Mouse (Mus musculus): ENCODE data around the gene Setd6. TPM values are rescaled to one million over a fixed set of nuclear protein-coding genes. Genes with fewer than 3 reads are reported as not detected.
A peak's percentile ranks its signal among the peaks of the same experiment; 100 is the strongest.

Gene Setd6
- 21.0 and 26.3 TPM in 2 replicates for polyA plus RNA-seq (2016; fragmentation: Nextera tagmentation; extraction: Ambion mirVana)

DNA sequence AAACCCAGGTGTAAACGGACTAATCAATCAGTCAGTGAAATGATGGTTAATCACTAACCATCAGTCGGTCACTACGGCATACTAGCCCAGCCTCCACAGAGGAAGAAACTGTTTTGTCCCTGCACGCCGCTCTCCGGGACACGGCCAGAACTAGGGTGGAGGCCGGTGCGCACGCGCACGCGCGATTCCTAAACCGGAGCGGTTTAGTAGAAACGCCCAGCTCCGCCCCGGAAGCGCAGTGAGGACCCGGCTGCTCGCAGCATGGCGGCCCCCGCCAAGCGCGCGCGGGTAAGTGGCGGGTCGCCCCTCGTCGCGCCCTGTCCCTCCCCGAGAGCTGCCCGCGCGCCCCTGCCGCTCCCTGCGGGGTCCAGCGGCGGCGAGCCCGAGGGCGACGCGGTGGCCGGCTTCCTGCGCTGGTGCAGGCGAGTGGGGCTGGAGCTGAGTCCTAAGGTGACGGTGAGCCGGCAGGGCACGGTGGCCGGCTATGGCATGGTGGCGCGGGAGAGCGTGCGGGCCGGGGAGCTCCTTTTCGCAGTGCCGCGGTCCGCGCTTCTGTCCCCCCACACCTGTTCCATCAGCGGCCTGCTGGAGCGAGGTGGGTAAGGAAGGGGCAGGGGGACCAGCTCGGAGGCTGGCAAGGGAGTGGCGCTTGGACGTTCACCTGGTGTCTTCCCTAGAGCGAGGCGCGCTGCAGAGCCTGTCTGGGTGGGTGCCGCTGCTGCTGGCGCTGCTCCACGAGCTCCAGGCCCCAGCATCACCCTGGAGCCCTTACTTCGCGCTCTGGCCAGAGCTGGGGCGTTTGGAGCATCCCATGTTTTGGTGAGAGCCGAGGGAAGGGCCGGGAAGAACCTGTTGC is at the start of gene Setd6:
Gene Setd6, plus strand, starts transcription at position 206 of the 856 bp plus-strand sequence.
- Histone ChIP-seq H3K9ac (replicated peaks) (peak within 1 kb of the TSS; percentile 90), H3K27ac (replicated peaks) (peak within 1 kb of the TSS; percentile 70), H3K4me2 (replicated peaks) (peak within 1 kb of the TSS; percentile 80), H3K36me3 (peaks cover 41% of the 10 kb centered on the region), H3K9me3 (no peaks in the 10 kb centered on the region), H3K4me3 (peak within 1 kb of the TSS; percentile 92), H3K27me3 (no peaks in the 10 kb centered on the region), H3K4me1 (peaks cover 16% of the 10 kb centered on the region)
- peak; percentile 90 for ATAC-seq (ENCODE audit: low FRiP score, low read depth)
- under 1% methylated on average over 64 of the region's 79 CpGs for WGBS

DNA sequence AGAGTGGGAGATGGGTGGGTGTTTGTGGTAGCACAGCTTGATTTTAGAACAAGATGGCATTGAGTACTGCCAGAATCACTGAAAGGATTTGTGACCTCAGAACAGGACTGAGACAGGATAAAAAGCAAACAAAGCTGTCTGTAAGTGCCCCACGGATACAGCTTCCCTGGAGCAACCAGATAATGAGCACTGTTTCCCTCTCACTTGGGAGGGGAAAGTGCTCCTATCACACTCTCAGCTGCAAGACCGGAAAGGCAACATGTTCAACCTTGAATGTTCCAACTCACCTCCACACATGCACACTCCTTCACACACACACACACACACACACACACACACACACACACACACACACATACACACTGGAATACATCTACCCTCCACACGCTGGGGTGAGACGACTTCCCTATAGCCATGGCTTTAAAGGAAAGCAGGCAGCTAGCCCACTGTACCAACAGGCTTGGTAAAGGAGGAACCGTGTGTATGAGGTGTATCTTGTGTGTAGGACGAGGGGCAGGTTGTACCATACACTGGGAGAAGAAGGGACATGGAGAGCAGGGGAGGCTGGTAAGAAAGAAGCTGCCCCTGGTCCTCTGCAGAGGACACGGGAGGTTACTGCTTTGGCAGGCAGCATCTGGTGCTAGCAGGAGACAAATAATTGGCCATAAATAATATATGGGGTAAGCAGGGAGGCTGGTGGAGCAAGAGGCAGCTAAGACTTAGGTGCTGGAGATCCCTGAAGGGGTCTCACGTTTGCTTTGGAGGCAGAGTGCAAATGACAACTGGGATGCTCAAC is 47.3 kb upstream of the Setd6 start:
- Histone ChIP-seq H3K27ac (replicated peaks) (peak overlapping the region; percentile 63), H3K4me1 (no peaks in the 10 kb centered on the region), H3K4me3 (no peak overlapping the region), H3K9ac (replicated peaks) (no peak overlapping the region), H3K4me2 (replicated peaks) (no peak overlapping the region), H3K27me3 (peaks cover 7% of the 10 kb centered on the region), H3K9me3 (0 out of 2 replicates have a peak, but pooled peaks cover 3% of the 10 kb centered on the region), H3K36me3 (no peaks in the 10 kb centered on the region)
- 60% methylated on average over 8 of the region's 8 CpGs for WGBS
- peak; percentile 52 for ATAC-seq (ENCODE audit: low FRiP score, low read depth)

DNA sequence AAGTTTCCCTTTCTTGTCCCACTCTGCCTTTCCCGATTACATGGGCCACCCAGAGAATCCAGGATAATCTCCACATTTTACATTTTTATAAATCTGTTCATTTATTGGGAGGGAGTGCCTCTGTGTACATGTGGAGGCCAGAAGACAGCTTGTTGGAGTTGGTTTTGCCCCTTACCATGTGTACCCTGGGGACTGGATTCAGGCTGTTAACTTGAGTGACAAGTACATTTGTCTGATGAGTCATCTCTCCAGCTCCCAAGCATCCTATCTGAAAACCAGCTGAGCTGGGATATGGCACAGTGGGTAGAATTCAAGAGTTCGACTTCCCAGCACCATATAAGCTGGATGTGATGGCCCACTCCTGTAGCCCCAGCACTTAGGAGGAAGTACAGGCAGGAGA is 45.7 kb upstream of the Setd6 start:
- Histone ChIP-seq H3K4me2 (replicated peaks) (no peak overlapping the region), H3K4me1 (peaks cover 7% of the 10 kb centered on the region; the same call in 1 of the 2 replicates), H3K9ac (replicated peaks) (no peak overlapping the region), H3K4me3 (no peak overlapping the region), H3K27me3 (peaks cover 14% of the 10 kb centered on the region), H3K27ac (replicated peaks) (0 out of 2 replicates have a peak overlapping the region, but pooled peaks have one; percentile 63), H3K9me3 (0 out of 2 replicates have a peak, but pooled peaks cover 3% of the 10 kb centered on the region), H3K36me3 (no peaks in the 10 kb centered on the region)
- ATAC-seq (ENCODE audit: low FRiP score, low read depth) = no peak
- 86% methylated on average over 2 of the region's 2 CpGs for WGBS

- no peak for ATAC-seq (ENCODE audit: low FRiP score, low read depth)
Observed at GRCm38 (mm10) chr8:95671861-95672260, 43.8 kb upstream of the Setd6 start.

DNA sequence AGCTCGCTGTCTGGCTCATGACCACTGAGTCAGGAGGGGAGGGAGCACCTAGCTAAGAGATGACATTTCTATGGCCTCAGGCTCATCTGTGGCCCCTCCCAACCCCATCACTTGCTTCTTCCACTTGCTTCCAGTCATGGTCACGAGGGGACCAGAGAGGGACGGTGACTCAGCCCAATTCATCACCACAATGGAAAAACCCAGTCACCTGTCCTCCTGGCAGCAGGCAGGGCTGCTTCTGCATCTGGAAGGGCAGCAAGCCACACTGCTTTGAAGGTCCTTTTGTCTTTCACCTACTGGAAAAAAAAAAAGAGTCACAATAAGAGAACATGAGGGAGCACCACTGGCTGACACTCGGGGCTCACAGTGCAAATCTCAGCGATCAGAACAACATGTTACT is 42.9 kb upstream of the Setd6 start:
- peaks cover 11% of the 10 kb centered on the region; the same call in 1 of the 2 replicates for H3K4me1 ChIP-seq
- no peak overlapping the region for H3K27ac ChIP-seq (replicated peaks)
- H3K27me3 ChIP-seq = peaks cover 41% of the 10 kb centered on the region
- no peak overlapping the region for H3K4me2 ChIP-seq (replicated peaks)
- WGBS = 89% methylated on average over 5 of the region's 5 CpGs
- H3K4me3 ChIP-seq = no peak overlapping the region
- no peak overlapping the region for H3K9ac ChIP-seq (replicated peaks)
- no peaks in the 10 kb centered on the region for H3K9me3 ChIP-seq
- H3K36me3 ChIP-seq = no peaks in the 10 kb centered on the region
- ATAC-seq (ENCODE audit: low FRiP score, low read depth) = no peak

More at GRCm38 (mm10) chr8:95671861-95672260, 43.8 kb upstream of the Setd6 start:
- Histone ChIP-seq H3K9ac (replicated peaks) (no peak overlapping the region), H3K27ac (replicated peaks) (no peak overlapping the region), H3K4me1 (peaks cover 8% of the 10 kb centered on the region; the same call in 1 of the 2 replicates), H3K9me3 (no peaks in the 10 kb centered on the region), H3K4me3 (no peak overlapping the region), H3K4me2 (replicated peaks) (no peak overlapping the region), H3K36me3 (no peaks in the 10 kb centered on the region), H3K27me3 (peaks cover 32% of the 10 kb centered on the region)
- WGBS = 86% methylated on average over 6 of the region's 6 CpGs

DNA sequence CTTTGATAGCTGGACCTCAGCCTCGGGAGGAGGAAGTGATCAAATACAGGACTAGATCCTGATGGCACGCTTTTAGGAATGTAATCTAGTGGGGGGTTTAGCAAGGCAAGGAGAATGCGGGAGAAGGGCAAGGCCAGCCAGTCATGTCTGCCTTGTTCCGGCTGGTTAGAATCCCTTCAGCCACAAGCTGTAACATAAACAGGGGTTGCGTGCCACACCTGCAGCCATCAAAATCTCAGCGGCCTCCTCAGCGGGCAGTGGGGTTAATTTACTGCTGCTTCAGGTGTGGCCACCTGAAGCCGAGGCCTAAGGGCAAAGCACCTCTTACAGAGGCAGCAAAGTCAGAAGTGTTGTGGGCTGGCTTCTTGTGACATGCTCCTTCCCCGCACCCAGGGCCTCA is 39.0 kb upstream of the Setd6 start, which contains the start of gene Ndrg4:
Gene Ndrg4, plus strand, starts transcription at position 350 of the 400 bp plus-strand sequence.
- peak within 1 kb of the TSS; percentile 92 for H3K4me2 ChIP-seq (replicated peaks)
- ATAC-seq (ENCODE audit: low FRiP score, low read depth) = no peak
- peak within 1 kb of the TSS; percentile 63 for H3K9ac ChIP-seq (replicated peaks)
- H3K4me1 ChIP-seq = peaks cover 15% of the 10 kb centered on the region; the same call in 1 of the 2 replicates
- no peaks in the 10 kb centered on the region for H3K9me3 ChIP-seq
- H3K4me3 ChIP-seq = peak within 1 kb of the TSS; percentile 60
- H3K27ac ChIP-seq (replicated peaks) = no peak within 1 kb of the TSS
- H3K36me3 ChIP-seq = no peaks in the 10 kb centered on the region
- H3K27me3 ChIP-seq = peaks cover 73% of the 10 kb centered on the region
- 41% methylated on average over 9 of the region's 9 CpGs for WGBS

- Histone ChIP-seq H3K27ac (replicated peaks) (no peak overlapping the region), H3K27me3 (peaks cover 77% of the 10 kb centered on the region), H3K4me3 (peak overlapping the region; percentile 60), H3K4me2 (replicated peaks) (peak overlapping the region; percentile 92), H3K9ac (replicated peaks) (peak overlapping the region; percentile 63), H3K9me3 (no peaks in the 10 kb centered on the region), H3K4me1 (peaks cover 15% of the 10 kb centered on the region; the same call in 1 of the 2 replicates), H3K36me3 (no peaks in the 10 kb centered on the region)
- WGBS = under 1% methylated on average over 40 of the region's 48 CpGs
- ATAC-seq (ENCODE audit: low FRiP score, low read depth) = peak; percentile 52
Observed at GRCm38 (mm10) chr8:95677591-95678023, 38.1 kb upstream of the Setd6 start.

GRCm38 (mm10) chr8:95678024-95678611 is 37.6 kb upstream of the Setd6 start:
- Histone ChIP-seq H3K4me2 (replicated peaks) (peak overlapping the region; percentile 92), H3K36me3 (no peaks in the 10 kb centered on the region), H3K4me1 (peaks cover 15% of the 10 kb centered on the region; the same call in 1 of the 2 replicates), H3K9me3 (no peaks in the 10 kb centered on the region), H3K27ac (replicated peaks) (no peak overlapping the region), H3K27me3 (peaks cover 77% of the 10 kb centered on the region), H3K4me3 (peak overlapping the region; percentile 60), H3K9ac (replicated peaks) (peak overlapping the region; percentile 63)
- ATAC-seq (ENCODE audit: low FRiP score, low read depth) = peak; percentile 57
- 2% methylated on average over 67 of the region's 70 CpGs for WGBS

DNA sequence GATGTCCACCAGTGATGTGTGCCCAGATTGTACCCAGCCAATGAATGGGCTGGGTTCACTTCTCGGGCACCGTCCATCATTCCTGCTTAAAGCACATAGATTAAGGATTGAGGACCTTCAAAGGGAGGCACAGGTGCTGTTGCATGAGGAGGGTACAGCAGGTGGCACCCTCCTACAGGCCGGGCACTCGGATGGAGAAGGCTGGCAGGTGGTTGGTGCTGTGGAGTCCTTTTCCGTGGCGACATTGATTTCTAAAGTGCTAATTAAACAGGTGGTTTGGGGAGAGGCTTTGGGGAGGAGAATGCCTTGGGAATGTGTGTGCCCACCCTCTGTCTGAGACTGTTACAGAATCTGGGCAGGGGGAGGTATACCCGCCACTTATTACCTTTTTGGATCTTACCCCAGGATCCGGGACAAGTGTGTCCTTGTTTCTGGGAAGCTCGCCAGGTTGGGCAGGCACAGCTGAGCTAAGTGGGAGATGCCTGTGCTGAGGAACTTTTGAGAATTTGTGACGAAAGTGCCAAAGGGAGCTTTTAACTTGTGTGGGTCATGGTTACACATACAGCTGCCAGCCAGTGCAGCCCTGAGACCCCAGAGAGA is 27.5 kb upstream of the Setd6 start:
- no peak for ATAC-seq (ENCODE audit: low FRiP score, low read depth)
- Histone ChIP-seq H3K9me3 (no peaks in the 10 kb centered on the region), H3K4me1 (no peaks in the 10 kb centered on the region), H3K27me3 (peaks cover 15% of the 10 kb centered on the region), H3K4me3 (no peak overlapping the region), H3K4me2 (replicated peaks) (no peak overlapping the region), H3K36me3 (no peaks in the 10 kb centered on the region), H3K27ac (replicated peaks) (no peak overlapping the region), H3K9ac (replicated peaks) (no peak overlapping the region)
- WGBS = 83% methylated on average over 10 of the region's 10 CpGs

- Histone ChIP-seq H3K27me3 (peaks cover 39% of the 10 kb centered on the region), H3K36me3 (no peaks in the 10 kb centered on the region), H3K4me1 (peaks cover 11% of the 10 kb centered on the region), H3K9me3 (no peaks in the 10 kb centered on the region), H3K4me2 (replicated peaks) (no peak overlapping the region), H3K27ac (replicated peaks) (no peak overlapping the region), H3K4me3 (no peak overlapping the region), H3K9ac (replicated peaks) (no peak overlapping the region)
- no peak for ATAC-seq (ENCODE audit: low FRiP score, low read depth)
- WGBS = 84% methylated on average over 13 of the region's 13 CpGs
Observed at GRCm38 (mm10) chr8:95690929-95691541, 24.6 kb upstream of the Setd6 start.

DNA sequence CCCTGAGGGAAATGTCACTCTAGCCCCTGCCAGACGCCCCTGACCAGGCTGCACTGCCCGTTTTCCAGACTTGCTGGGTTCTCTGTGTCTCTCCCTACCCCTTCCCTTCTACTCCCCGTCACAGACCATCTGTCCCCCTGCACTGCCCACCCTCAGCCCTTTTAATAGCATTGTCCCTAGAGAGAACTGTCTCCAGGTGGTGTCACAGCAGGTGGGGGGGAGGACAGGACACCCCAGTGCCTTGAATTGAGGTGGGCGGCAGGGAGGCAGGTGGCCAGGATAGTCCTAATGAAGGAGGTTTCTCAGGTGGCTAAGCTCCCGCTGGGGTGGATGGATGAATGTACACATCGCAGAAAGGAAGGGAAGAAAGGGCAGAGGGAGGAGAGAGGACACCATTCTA is 21.1 kb upstream of the Setd6 start:
- peak; percentile 50; the same call in 1 of the 2 replicates for ATAC-seq (ENCODE audit: low FRiP score, low read depth)
- Histone ChIP-seq H3K9ac (replicated peaks) (peak overlapping the region; percentile 20; the same call in 1 of the 2 replicates), H3K36me3 (no peaks in the 10 kb centered on the region), H3K4me3 (no peak overlapping the region), H3K9me3 (no peaks in the 10 kb centered on the region), H3K4me1 (peaks cover 14% of the 10 kb centered on the region), H3K27ac (replicated peaks) (no peak overlapping the region), H3K27me3 (peaks cover 50% of the 10 kb centered on the region), H3K4me2 (replicated peaks) (peak overlapping the region; percentile 10; the same call in 1 of the 2 replicates)
- WGBS = 8% methylated on average over 6 of the region's 6 CpGs
